Mouse (Mus musculus) cortical plate, adult 2 months (tissue): ENCODE measurements around the gene Adamtsl1. TPM values are rescaled to one million over a fixed set of nuclear protein-coding genes. Genes with fewer than 3 reads are reported as not detected.

ENCODE experiments used
- H3K27ac ChIP-seq: fragments of 200-500 bp; 2 replicates; pipeline ENCODE4 v1.5.1; 2012; ENCODE audit warnings: low read length, control low read depth, inconsistent platforms; ENCODE audit not compliant: insufficient read depth
- H3K4me1 ChIP-seq: fragments of 200-500 bp; 2 replicates; pipeline ENCODE4 v1.6.1; 2011; ENCODE audit warnings: low read length; ENCODE audit not compliant: control insufficient read depth, insufficient read depth
- H3K4me3 ChIP-seq: fragments of 200-500 bp; 2 replicates; pipeline ENCODE4 v1.5.1; 2011; ENCODE audit warnings: mild to moderate bottlenecking, low read length, control low read depth; ENCODE audit not compliant: insufficient read depth
- CTCF ChIP-seq: fragments of 200-500 bp; IDR thresholded peaks from 2 replicates; pipeline ENCODE4 v1.5.1; 2011; ENCODE audit warnings: mild to moderate bottlenecking, control low read depth, low read length; ENCODE audit not compliant: insufficient read depth; ENCODE audit errors: extremely low read depth
- POLR2A ChIP-seq: fragments of 200-500 bp; IDR thresholded peaks from 2 replicates; pipeline ENCODE4 v1.6.1; 2011; ENCODE audit warnings: mild to moderate bottlenecking, low read length, control low read depth; ENCODE audit not compliant: insufficient read depth; ENCODE audit errors: extremely low read depth
- polyA plus RNA-seq: library from polyadenylated mRNA; depleted of rRNA; stranded (reverse); fragments of >200 nt; gene quantifications from 2 replicates; pipeline ENCODE4 v1.2.3, GENCODE M21; 2012

Gene Adamtsl1
- polyA plus RNA-seq, 1 experiment: 2.6 TPM

- Histone ChIP-seq H3K4me1 (peaks cover 2% of the 10 kb centered on the region; the same call in 1 of the 2 replicates), H3K27ac (no peak overlapping the region), H3K4me3 (no peak overlapping the region)
- TF ChIP-seq POLR2A (no peak), CTCF (no peak)
These were observed 589.2 kb downstream of the Adamtsl1 start for GRCm38 (mm10) chr4:86103207-86103606.

- Histone ChIP-seq H3K4me1 (peaks cover 2% of the 10 kb centered on the region; the same call in 1 of the 2 replicates), H3K4me3 (no peak overlapping the region), H3K27ac (no peak overlapping the region)
- no peak for TF ChIP-seq POLR2A
- no peak for TF ChIP-seq CTCF
These were observed 594.4 kb downstream of the Adamtsl1 start for GRCm38 (mm10) chr4:86108325-86108724.

GRCm38 (mm10) chr4:86119067-86119466 lies 605.1 kb downstream of the Adamtsl1 start:
- Histone ChIP-seq H3K4me1 (no peaks in the 10 kb centered on the region), H3K27ac (no peak overlapping the region), H3K4me3 (no peak overlapping the region)
- TF ChIP-seq POLR2A: no peak
- no peak for TF ChIP-seq CTCF

GRCm38 (mm10) chr4:86122431-86122830 lies 608.5 kb downstream of the Adamtsl1 start:
- no peak overlapping the region for H3K27ac ChIP-seq
- no peak overlapping the region for H3K4me3 ChIP-seq
- no peak for TF ChIP-seq POLR2A
- no peak for TF ChIP-seq CTCF
- 0 out of 2 replicates have a peak, but pooled peaks cover 1% of the 10 kb centered on the region for H3K4me1 ChIP-seq

GRCm38 (mm10) chr4:86124374-86124773 lies 610.4 kb downstream of the Adamtsl1 start:
- H3K4me1 ChIP-seq: 0 out of 2 replicates have a peak, but pooled peaks cover 1% of the 10 kb centered on the region
- no peak overlapping the region for H3K27ac ChIP-seq
- TF ChIP-seq POLR2A: no peak
- TF ChIP-seq CTCF: no peak
- no peak overlapping the region for H3K4me3 ChIP-seq

- TF ChIP-seq POLR2A (no peak), CTCF (no peak)
- Histone ChIP-seq H3K4me3 (no peak overlapping the region), H3K27ac (no peak overlapping the region), H3K4me1 (0 out of 2 replicates have a peak, but pooled peaks cover 1% of the 10 kb centered on the region)
These were observed 612.7 kb downstream of the Adamtsl1 start for GRCm38 (mm10) chr4:86126636-86127035.

GRCm38 (mm10) chr4:86158551-86158950 lies 644.6 kb downstream of the Adamtsl1 start:
- no peak overlapping the region for H3K4me3 ChIP-seq
- TF ChIP-seq POLR2A (no peak), CTCF (no peak)
- no peaks in the 10 kb centered on the region for H3K4me1 ChIP-seq
- H3K27ac ChIP-seq: no peak overlapping the region

GRCm38 (mm10) chr4:86159362-86159761 lies 645.4 kb downstream of the Adamtsl1 start:
- no peak for TF ChIP-seq CTCF
- no peak for TF ChIP-seq POLR2A
- H3K27ac ChIP-seq: no peak overlapping the region
- no peak overlapping the region for H3K4me3 ChIP-seq
- no peaks in the 10 kb centered on the region for H3K4me1 ChIP-seq

- no peak for TF ChIP-seq CTCF
- Histone ChIP-seq H3K4me1 (no peaks in the 10 kb centered on the region), H3K4me3 (no peak overlapping the region), H3K27ac (no peak overlapping the region)
These were observed 656.8 kb downstream of the Adamtsl1 start for GRCm38 (mm10) chr4:86170763-86171162.

- Histone ChIP-seq H3K27ac (no peak overlapping the region), H3K4me1 (no peaks in the 10 kb centered on the region), H3K4me3 (no peak overlapping the region)
- TF ChIP-seq POLR2A: no peak
- TF ChIP-seq CTCF: no peak
These were observed 657.5 kb downstream of the Adamtsl1 start for GRCm38 (mm10) chr4:86171461-86171860.
